Mouse (Mus musculus): Measurements from ENCODE around the gene Ksr2.

- TF ChIP-seq CTCF (conservative IDR thresholded peaks at IDR 0.05; ENCODE audit: low read length) (no peak), NANOG (IDR thresholded peaks at IDR 0.05; ENCODE audit: borderline replicate concordance, low read length) (no peak)
Measured at GRCm38 (mm10) chr5:117486092-117486491, 72.3 kb downstream of the Ksr2 start.
